Mouse (Mus musculus) embryonic stem cell, embryonic (primary cell): Measurements from ENCODE around the gene Atp6v0e.

Source experiments
- CTCF ChIA-PET, 4 experiments: fragments of 300-600 bp in 2 of 4; fragments of 350-600 bp in 2 of 4; sonication (Branson Sonifier 250); formaldehyde crosslinking; loops; one replicate each; lab custom pipeline; 2022; ENCODE audit warnings: inconsistent platforms in 2 of 4; lab: Charles Lee
- POLR2A ChIA-PET, 4 experiments: fragments of 300-600 bp in 2 of 4; fragments of 350-600 bp in 2 of 4; sonication (Branson Sonifier 250); formaldehyde crosslinking; loops; one replicate each; lab custom pipeline; 2022; ENCODE audit warnings: antibody characterized with exemption in 4 of 4, inconsistent platforms in 1 of 4; lab: Charles Lee

Gene Atp6v0e

GRCm38 (mm10) chr17:26691110-26691509 is 28.1 kb downstream of the Atp6v0e start:
- POLR2A ChIA-PET: interaction anchor here in 2 of 4 experiments (0.6 to 3.6 kb wide), 10 partner anchors 12 to 227 kb away, joined by 3 to 14 read pairs (median 5); partner anchors contain the start of gene Atp6v0e (in 1 of the 2)
- CTCF ChIA-PET: interaction anchor here in 2 of 4 experiments (0.5 to 3.0 kb wide), 6 partner anchors 10 to 46 kb away, joined by 3 to 19 read pairs (median 4); partner anchors contain the start of gene Atp6v0e (in 1 of the 2)

- ChIA-PET CTCF (interaction anchor here in 2 of 4 experiments (0.6 to 1.3 kb wide), 5 partner anchors 12 to 241 kb away, joined by 3 to 5 read pairs (median 3); no protein-coding TSS in a partner anchor), POLR2A (interaction anchor here in 2 of 4 experiments (0.8 to 1.7 kb wide), 7 partner anchors 9 to 29 kb away, joined by 3 to 4 read pairs (median 3); partner anchors contain the start of gene Crebrf (in 1 of the 2))
Observed at GRCm38 (mm10) chr17:26693424-26693823, 30.4 kb downstream of the Atp6v0e start.

GRCm38 (mm10) chr17:26694171-26694570 is 31.1 kb downstream of the Atp6v0e start:
- ChIA-PET CTCF (no interaction called here), POLR2A (interaction anchor here in 2 of 4 experiments (1.1 to 1.4 kb wide), 2 partner anchors 22 to 29 kb away, joined by 3 read pairs; no protein-coding TSS in a partner anchor)

- ChIA-PET POLR2A (interaction anchor here in 1 of 4 experiments (0.7 to 1.4 kb wide), 3 partner anchors 9 to 815 kb away, joined by 3 to 4 read pairs (median 3); no protein-coding TSS in a partner anchor), CTCF (interaction anchor here in 2 of 4 experiments (0.6 to 0.7 kb wide), 2 partner anchors 37 to 317 kb away, joined by 3 read pairs; no protein-coding TSS in a partner anchor)
Observed at GRCm38 (mm10) chr17:26695193-26695592, 32.2 kb downstream of the Atp6v0e start.

- ChIA-PET POLR2A (interaction anchor here in 1 of 4 experiments (1.2 to 2.1 kb wide), 2 partner anchors 17 to 170 kb away, joined by 4 to 14 read pairs; partner anchors contain the start of gene Crebrf), CTCF (interaction anchor here in 3 of 4 experiments (0.6 to 2.0 kb wide), 8 partner anchors 8 to 430 kb away, joined by 3 to 6 read pairs (median 4); partner anchors contain the start of gene Atp6v0e (in 1 of the 3))
Observed at GRCm38 (mm10) chr17:26698846-26699245, 35.8 kb downstream of the Atp6v0e start.

DNA sequence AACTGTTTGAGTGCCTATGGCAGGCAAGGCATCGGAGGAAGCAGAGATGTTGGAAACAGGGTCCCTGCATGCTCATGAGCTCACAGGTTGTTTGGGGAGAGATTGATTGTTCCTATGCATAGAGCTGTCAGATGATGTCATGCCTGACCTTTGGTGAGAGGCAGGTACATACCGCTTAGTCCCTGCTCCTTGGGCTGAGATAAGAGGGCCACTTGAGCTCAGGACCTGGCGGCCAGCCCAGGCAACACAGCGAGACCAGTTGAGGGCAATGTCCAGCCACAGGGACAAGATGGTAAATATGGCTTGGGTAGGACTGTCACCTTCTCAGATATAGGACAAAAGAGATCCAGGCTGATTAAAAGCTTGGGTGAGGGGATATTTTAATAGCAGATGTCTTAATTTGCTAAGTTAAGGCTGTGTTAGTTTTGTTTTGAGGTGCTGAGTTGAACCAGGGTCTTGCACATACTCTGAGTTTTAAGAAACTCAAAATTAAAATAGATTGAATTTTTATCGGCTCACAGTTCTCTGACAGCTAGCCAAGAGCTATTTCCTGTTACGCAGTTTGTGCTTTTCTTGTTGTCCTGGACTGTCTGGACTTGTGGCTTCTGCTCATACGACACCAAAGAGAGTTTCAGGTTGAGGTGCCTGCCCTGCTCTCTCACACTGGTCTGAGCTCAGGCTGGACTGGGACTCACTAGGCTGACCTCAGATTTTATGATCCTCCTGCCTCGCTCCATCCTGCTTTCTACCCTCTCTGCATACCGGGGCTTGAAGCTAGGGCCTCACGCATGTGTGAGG is 37.0 kb downstream of the Atp6v0e start:
- POLR2A ChIA-PET: interaction anchor here in 3 of 4 experiments (0.6 to 2.1 kb wide), 5 partner anchors 10 to 169 kb away, joined by 3 to 14 read pairs (median 4); partner anchors contain the start of gene Crebrf (in 1 of the 3)
- CTCF ChIA-PET: interaction anchor here in 3 of 4 experiments (0.5 to 2.0 kb wide), 11 partner anchors 9 to 706 kb away, joined by 3 to 4 read pairs (median 3); partner anchors contain the start of gene Zbtb9 (in 1 of the 3)

- CTCF ChIA-PET: no interaction called here
Observed at GRCm38 (mm10) chr17:26701565-26701964, 38.5 kb downstream of the Atp6v0e start.

DNA sequence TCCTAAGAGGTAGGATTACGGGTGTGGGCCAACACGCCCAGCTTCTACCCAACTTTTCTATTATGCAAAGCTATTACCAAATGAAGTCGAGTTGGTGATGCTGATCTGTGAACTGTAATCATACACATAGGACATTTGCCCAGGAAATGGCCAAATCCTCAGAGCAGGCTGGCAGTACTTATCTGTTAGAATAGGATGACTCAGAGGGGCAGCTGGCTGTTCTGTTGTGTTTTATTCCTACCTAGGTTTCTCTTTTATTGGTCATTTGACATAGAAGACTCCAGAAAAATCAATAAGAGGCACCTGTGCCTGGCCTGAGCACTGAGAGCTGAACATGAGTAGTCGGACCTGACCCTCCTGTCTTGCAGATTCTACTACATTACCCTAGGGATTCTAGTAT is 39.6 kb downstream of the Atp6v0e start:
- ChIA-PET POLR2A (interaction anchor here in 3 of 4 experiments (0.6 to 3.5 kb wide), 18 partner anchors 9 to 635 kb away, joined by 3 to 17 read pairs (median 4); partner anchors contain the start of gene Crebrf (in 2 of the 3)), CTCF (no interaction called here)

More at GRCm38 (mm10) chr17:26701565-26701964, 38.5 kb downstream of the Atp6v0e start:
- POLR2A ChIA-PET: interaction anchor here (1.0 to 3.5 kb wide), 6 partner anchors 11 to 25 kb away, joined by 3 to 17 read pairs (median 8); partner anchors contain the start of gene Crebrf (in 2 of the 4)

GRCm38 (mm10) chr17:26703671-26704070 is 40.6 kb downstream of the Atp6v0e start:
- CTCF ChIA-PET: interaction anchor here in 1 of 4 experiments (0.8 kb wide), 1 partner anchor 1310 kb away, joined by 7 read pairs; no protein-coding TSS in a partner anchor

GRCm38 (mm10) chr17:26705463-26706359 is 42.7 kb downstream of the Atp6v0e start:
- CTCF ChIA-PET: interaction anchor here in 2 of 4 experiments (0.7 to 1.2 kb wide), 3 partner anchors 14 to 257 kb away, joined by 3 to 4 read pairs (median 3); no protein-coding TSS in a partner anchor
- POLR2A ChIA-PET: interaction anchor here (0.5 to 4.7 kb wide), 18 partner anchors 9 to 785 kb away, joined by 3 to 55 read pairs (median 4); partner anchors contain the start of genes Crebrf (in 4 of the 4), Atp6v0e (in 1 of the 4) and Bnip1 (in 1 of the 4)

More at GRCm38 (mm10) chr17:26703671-26704070, 40.6 kb downstream of the Atp6v0e start:
- POLR2A ChIA-PET: interaction anchor here in 3 of 4 experiments (1.1 to 3.5 kb wide), 5 partner anchors 12 to 195 kb away, joined by 3 to 7 read pairs (median 4); no protein-coding TSS in a partner anchor

GRCm38 (mm10) chr17:26707066-26707465 is 44.0 kb downstream of the Atp6v0e start:
- CTCF ChIA-PET: interaction anchor here in 3 of 4 experiments (0.7 to 1.3 kb wide), 4 partner anchors 8 to 88 kb away, joined by 3 to 4 read pairs (median 3); no protein-coding TSS in a partner anchor
- POLR2A ChIA-PET: interaction anchor here (0.6 to 4.7 kb wide), 17 partner anchors 8 to 472 kb away, joined by 3 to 55 read pairs (median 5); partner anchors contain the start of genes Crebrf (in 4 of the 4) and Bnip1 (in 1 of the 4)

DNA sequence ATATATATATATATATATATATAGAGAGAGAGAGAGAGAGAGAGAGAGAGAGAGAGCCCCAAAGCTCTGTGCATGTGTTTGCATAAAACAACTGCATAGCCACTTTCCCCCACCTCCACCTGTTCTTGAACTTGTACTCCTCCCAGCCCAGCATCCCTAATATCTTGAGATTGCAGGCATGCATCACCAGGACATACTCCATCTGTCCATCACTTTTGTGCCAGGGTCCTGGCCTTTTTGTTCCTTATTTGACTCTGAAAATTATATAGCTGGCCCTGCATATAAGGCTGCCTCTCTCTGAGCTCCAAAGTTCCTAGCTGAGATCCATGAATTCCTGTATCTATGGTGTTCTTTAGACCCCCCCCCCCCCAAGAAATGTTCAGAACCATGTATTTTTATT is 45.5 kb downstream of the Atp6v0e start:
- POLR2A ChIA-PET: interaction anchor here (0.6 to 4.7 kb wide), 12 partner anchors 7 to 1199 kb away, joined by 3 to 55 read pairs (median 4); partner anchors contain the start of gene Crebrf (in 2 of the 4)
- CTCF ChIA-PET: interaction anchor here (0.6 to 0.9 kb wide), 6 partner anchors 12 to 256 kb away, joined by 3 to 5 read pairs (median 3); no protein-coding TSS in a partner anchor

DNA sequence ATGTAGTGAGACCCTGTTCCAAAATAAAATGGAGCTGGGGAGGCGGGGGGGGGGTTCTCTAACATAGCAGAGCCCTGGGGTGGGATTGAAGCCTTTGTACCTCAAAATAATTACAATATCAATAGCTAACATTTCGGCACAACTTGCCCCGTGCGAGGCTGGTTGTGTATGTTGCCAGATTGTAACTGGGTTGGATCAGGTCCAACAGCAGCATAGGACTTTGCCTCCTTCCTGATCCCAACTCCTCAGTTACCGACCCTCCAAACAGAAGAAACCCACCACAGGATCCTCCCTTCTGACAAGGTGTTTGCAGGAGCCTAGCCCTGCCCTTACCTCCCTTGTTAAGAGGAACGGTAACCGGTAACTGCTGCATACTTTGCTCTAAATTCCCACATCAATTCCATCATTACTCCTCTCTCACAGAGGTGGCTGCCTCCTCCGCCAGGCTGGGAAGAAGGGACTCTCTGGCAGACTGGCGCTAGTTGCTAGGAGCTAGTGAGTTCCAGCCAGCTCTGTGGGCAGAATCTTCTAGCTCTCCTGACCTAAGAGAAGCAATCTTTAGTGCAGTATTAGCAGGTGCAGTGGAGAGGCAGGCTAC is 46.1 kb downstream of the Atp6v0e start:
- ChIA-PET POLR2A (interaction anchor here (0.6 to 4.7 kb wide), 8 partner anchors 7 to 1198 kb away, joined by 3 to 55 read pairs (median 4); partner anchors contain the start of gene Crebrf (in 1 of the 4)), CTCF (interaction anchor here (0.6 to 1.0 kb wide), 8 partner anchors 10 to 257 kb away, joined by 3 to 8 read pairs (median 3); no protein-coding TSS in a partner anchor)

DNA sequence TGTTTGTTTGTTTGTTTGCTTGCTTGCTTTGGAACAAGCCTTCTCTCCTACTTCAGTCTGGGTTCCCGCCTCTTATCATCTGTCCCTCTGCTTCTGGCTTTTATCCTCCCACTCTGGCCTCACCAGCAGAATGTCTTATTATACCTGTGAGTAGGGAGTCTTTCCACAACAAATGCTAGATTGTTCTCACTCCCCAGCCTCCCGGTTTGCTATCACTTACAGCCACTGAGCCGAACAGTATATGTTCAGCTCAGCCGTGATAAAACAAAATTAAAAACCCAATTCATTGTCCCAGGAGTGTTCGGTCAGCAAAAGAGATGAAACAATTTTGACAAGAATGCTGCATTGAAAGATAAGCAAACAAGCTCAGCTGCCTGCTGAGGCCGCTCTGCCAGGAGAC is 47.0 kb downstream of the Atp6v0e start:
- ChIA-PET CTCF (interaction anchor here in 3 of 4 experiments (0.5 to 1.3 kb wide), 3 partner anchors 10 to 50 kb away, joined by 4 to 8 read pairs (median 7); no protein-coding TSS in a partner anchor), POLR2A (no interaction called here)

- POLR2A ChIA-PET: interaction anchor here (0.5 to 3.9 kb wide), 42 partner anchors 8 to 610 kb away, joined by 3 to 55 read pairs (median 4); partner anchors contain the start of genes Atp6v0e (in 2 of the 4), Bnip1 (in 1 of the 4), Cuta (in 1 of the 4) and Nkx2-5 (in 1 of the 4)
- CTCF ChIA-PET: interaction anchor here in 1 of 4 experiments (1.0 to 1.7 kb wide), 4 partner anchors 15 to 674 kb away, joined by 3 to 7 read pairs (median 3); partner anchors contain the start of gene Atp6v0e
Observed at GRCm38 (mm10) chr17:26715271-26715758, 52.3 kb downstream of the Atp6v0e start, which contains the start of gene Crebrf. Gene Crebrf, plus strand, starts transcription at chr17:26715650.
